Mouse (Mus musculus) MEL-GATA-1-ER (cell line): Measurements from ENCODE around the gene Cyp1b1.

Experiments
- DNase-seq: peaks from one replicate; pipeline ENCODE4 v3.0.0-alpha.2; 2012; ENCODE audit warnings: low read depth; ENCODE audit errors: extremely low read depth

Gene Cyp1b1

GRCm38 (mm10) chr17:79653171-79653570 lies 61.7 kb downstream of the Cyp1b1 start:
- no peak for DNase-seq
